Mouse (Mus musculus) adrenal gland, postnatal 25 days (tissue): ENCODE measurements at regions not wholly inside any gene's neighbourhood (a gene's known extent, or its start where the extent isn't known, plus 50 kb on each side); places are given as distances from the start of the nearest gene placed in this dataset.

Experiments
- DNase-seq: peaks from one replicate; pipeline ENCODE4 v3.0.0; 2021; ENCODE audit warnings: mixed read lengths

DNA sequence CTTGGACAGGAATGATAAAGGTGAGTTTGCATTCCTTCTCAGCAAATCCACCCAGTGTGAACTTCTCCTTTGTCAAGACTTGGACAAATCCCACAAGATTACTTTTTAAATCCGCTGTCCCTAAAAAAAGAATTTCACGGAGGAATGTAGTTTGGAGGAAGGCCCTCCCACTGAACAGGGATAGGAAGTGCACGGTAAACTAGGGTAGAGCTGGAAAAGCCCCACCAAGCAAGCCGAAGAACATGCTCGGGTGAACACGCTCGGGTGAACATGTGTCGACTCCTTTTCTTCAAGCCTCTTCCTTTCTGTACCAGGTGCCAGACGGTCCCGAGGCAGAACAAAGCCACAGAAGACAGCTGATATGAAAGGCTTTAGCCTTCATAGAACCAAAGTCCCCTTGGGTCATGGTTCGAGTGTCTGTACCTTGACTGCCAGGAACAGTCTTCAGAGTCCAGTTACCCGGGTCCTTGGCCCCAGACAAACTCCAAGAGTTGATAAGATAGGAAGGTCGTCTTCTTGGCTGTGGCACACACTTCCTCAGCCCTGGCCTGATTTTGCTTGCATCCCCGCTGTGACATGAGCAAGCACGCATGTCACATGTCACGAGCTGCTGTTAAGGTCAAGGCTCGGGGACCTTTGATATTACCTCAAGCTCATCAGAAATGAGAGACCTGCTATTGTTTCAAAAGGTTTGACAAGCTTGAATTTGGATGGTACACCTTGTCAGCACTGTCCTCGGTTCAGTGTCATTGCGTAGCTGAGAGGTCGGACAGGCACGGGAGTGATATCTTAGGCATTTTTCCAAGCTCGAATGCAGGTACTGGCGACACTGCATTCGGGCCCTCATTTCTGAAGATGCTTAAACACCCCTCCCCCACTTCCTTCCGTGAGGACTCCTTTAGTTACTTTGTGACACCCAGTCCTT, 51.5 kb upstream of the Ryk start:
- peak; percentile 26 for DNase-seq

DNA sequence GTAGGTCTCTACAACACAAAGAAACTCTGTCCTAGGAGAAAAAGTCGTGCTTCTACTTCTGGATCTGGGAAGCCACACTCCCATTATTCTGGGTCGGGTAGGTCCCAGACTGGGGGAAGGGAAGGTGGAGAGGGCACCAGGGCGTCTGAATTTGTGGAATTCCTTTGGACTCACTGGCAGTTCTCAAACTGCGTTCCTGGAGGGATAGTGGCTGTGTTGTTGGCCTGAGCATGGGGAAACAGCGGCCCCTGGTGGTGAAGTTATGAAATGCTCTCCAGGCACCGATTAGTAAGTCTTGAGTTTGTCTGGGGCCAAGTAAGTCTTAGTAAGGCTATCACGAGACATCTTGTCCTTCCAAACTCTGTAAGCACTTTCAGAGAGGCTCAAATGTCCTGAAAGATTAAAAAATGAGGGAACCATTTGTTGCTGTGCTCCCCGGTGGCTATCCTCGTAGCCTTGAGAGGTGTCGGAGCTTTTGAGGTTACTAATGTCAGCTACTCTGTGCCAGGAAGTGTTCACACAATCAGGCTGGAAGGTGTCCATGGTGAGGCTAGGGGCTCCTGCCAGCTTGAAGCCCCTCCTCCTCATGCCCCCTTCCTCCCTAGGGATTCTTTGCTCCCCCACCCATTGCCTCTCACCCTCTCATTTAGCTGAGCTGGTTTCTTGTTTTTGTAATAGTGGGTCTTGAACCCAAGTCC, 50.2 kb upstream of the Ryk start:
- peak; percentile 91 for DNase-seq
